Mouse (Mus musculus) embryonic facial prominence, embryonic 12.5 days (tissue): Measurements from ENCODE around the gene Sec14l2. TPM values are rescaled to one million over a fixed set of nuclear protein-coding genes. Genes with fewer than 3 reads are reported as not detected.
A peak's percentile ranks its signal among the peaks of the same experiment; 100 is the strongest.

Source experiments
- ATAC-seq: fragments of 200-750 bp; cut with Nextera tagmentation; 2 replicates; pipeline ENCODE4 v1.8.0; 2017; ENCODE audit not compliant: insufficient number of reproducible peaks, insufficient read depth, low FRiP score, low TSS enrichment
- H3K27ac ChIP-seq: fragments of 300-500 bp; sonication (generic); 2 replicates; pipeline ENCODE4 v1.5.1; 2016; ENCODE audit warnings: mild to moderate bottlenecking
- H3K27me3 ChIP-seq: fragments of 300-500 bp; sonication (generic); 2 replicates; pipeline ENCODE4 v1.6.1; 2016; ENCODE audit warnings: mild to moderate bottlenecking, moderate library complexity
- H3K36me3 ChIP-seq: fragments of 300-500 bp; sonication (generic); 2 replicates; pipeline ENCODE4 v1.6.1; 2016; ENCODE audit warnings: mild to moderate bottlenecking
- H3K4me1 ChIP-seq: fragments of 300-500 bp; sonication (generic); 2 replicates; pipeline ENCODE4 v1.6.1; 2016
- H3K4me2 ChIP-seq: fragments of 300-500 bp; sonication (generic); replicated peaks from 2 replicates; pipeline ENCODE4 v1.6.1; 2016; ENCODE audit warnings: mild to moderate bottlenecking, moderate library complexity
- H3K4me3 ChIP-seq: fragments of 300-500 bp; sonication (generic); 2 replicates; pipeline ENCODE4 v1.5.1; 2016; ENCODE audit warnings: mild to moderate bottlenecking
- H3K9ac ChIP-seq: fragments of 300-500 bp; sonication (generic); 2 replicates; pipeline ENCODE4 v1.6.1; 2016; ENCODE audit warnings: mild to moderate bottlenecking, moderate library complexity
- H3K9me3 ChIP-seq: fragments of 300-500 bp; sonication (generic); 2 replicates; pipeline ENCODE4 v1.6.1; 2016; ENCODE audit warnings: mild to moderate bottlenecking, moderate library complexity
- WGBS: fragments of 180-500 bp; shearing (Covaris S2); methylation state at CpG from one replicate; pipeline ENCODE4 v1.1.7; 2016; 5-methylcytosine and 5-hydroxymethylcytosine counted together
- polyA plus RNA-seq: library from polyadenylated mRNA; unstranded; fragments of >200 nt; fragmentation: Nextera tagmentation; extraction: Ambion mirVana; gene quantifications from 2 replicates; pipeline ENCODE4 v1.2.1, GENCODE M21; 2016

Sec14l2 gene
- polyA plus RNA-seq: 2.0 and 2.4 TPM in 2 replicates

DNA sequence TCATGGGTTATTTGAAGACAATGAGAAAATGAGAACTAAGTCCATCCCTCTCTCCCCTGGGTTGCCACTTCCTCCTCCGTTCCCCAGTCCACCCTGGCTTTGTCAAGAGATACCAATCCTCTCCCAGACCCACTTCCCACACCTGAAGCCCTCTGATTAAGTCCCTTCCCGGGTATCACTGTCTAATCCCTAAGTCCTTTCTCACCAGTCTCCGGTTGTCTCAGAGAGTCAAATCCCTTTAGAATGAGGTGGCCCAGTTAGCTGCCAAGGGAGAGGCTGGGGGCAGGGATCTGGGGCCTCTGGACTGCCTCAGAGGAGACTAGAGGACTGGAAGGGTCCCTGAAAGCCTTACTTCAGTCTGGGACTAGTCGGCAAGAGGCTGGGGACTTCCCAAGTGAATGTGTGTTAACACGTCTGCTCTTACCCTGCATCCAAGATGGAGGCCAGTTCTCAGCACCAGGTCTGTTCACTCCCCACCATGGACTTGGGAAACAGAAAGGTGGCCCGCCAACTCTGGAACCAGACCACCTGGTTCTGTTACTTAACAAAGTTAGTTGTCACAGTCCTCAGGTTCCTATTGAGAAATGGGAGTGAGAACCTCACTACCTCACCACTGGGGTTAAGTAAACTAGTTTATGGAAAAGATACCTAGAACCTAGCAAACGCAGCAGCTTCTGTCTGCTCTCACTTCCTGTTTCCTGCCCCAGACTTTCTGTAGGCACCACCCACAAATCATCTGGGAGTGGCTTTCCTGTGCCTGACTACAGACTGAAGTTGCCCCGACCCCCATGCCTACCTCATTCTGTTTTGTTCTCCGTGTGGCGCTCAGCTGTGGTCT, at the start of gene Sec14l2:
Gene Sec14l2 (minus strand): TSS at position 674 of the 838 bp plus-strand sequence.
- Histone ChIP-seq H3K9me3 (0 out of 2 replicates have a peak, but pooled peaks cover 6% of the 10 kb centered on the region), H3K27me3 (peaks cover 6% of the 10 kb centered on the region), H3K4me3 (no peak within 1 kb of the TSS), H3K36me3 (no peaks in the 10 kb centered on the region), H3K9ac (no peak within 1 kb of the TSS), H3K4me1 (0 out of 2 replicates have a peak, but pooled peaks cover 7% of the 10 kb centered on the region), H3K4me2 (no peak within 1 kb of the TSS), H3K27ac (no peak within 1 kb of the TSS)
- no peak for ATAC-seq
- WGBS: 74% methylated on average over 10 of the region's 10 CpGs

DNA sequence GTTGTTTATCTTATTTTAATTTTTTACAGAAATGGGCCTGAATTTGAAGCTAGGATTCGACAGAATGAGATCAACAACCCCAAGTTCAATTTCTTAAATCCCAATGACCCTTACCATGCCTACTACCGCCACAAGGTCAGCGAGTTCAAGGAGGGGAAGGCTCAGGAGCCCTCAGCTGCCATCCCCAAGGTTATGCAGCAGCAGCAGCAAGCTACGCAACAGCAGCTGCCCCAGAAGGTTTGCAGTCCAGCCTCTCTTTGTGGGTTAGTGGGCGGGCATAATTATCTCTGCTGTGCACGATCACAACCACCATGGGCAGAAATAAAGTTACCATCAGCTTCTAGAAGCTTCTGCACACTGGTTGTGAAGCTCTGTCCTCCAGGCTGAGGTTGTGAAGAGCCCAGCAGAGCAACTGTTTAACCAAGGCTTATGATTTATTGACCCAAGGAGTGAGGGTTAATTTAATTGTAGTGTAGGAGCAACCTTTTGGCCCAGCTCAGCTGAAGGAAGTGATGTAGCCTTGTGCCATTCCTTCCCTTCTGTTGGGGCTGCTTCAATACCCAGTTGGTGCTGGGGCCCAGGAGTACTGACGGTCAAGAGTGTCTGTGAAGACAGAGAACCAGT, 43.4 kb upstream of the Sec14l2 start:
- Histone ChIP-seq H3K27me3 (no peaks in the 10 kb centered on the region), H3K36me3 (peaks cover 96% of the 10 kb centered on the region), H3K9me3 (no peaks in the 10 kb centered on the region), H3K4me3 (no peak overlapping the region), H3K9ac (no peak overlapping the region), H3K4me2 (no peak overlapping the region), H3K27ac (no peak overlapping the region), H3K4me1 (peaks cover 32% of the 10 kb centered on the region)
- no peak for ATAC-seq
- 87% methylated on average over 7 of the region's 7 CpGs for WGBS

DNA sequence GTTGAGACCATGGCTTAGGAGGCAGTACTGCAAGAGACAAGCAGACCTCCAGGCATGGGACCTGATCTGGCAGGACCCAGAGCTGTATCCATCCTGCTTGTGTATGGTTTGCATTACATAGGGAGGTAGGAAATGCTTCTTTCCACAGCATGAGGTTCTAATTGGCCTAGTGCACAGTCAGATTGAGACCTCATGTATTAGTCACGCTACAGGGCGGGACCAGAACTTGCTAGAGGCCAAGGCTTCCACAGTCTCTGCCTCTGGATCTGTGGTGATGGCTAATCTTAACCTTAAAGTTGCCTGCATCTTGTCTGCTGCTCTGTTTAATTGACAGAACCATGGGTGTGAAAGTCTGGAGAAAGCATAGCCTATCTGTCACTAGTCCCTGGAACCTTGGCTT, 41.5 kb upstream of the Sec14l2 start:
- Histone ChIP-seq H3K4me3 (no peak overlapping the region), H3K9ac (no peak overlapping the region), H3K4me2 (no peak overlapping the region), H3K27me3 (no peaks in the 10 kb centered on the region), H3K27ac (peak overlapping the region; percentile 17; the same call in 1 of the 2 replicates), H3K9me3 (no peaks in the 10 kb centered on the region), H3K36me3 (peaks cover 80% of the 10 kb centered on the region), H3K4me1 (peaks cover 40% of the 10 kb centered on the region)
- 58% methylated on average over 2 of the region's 2 CpGs for WGBS
- no peak for ATAC-seq

DNA sequence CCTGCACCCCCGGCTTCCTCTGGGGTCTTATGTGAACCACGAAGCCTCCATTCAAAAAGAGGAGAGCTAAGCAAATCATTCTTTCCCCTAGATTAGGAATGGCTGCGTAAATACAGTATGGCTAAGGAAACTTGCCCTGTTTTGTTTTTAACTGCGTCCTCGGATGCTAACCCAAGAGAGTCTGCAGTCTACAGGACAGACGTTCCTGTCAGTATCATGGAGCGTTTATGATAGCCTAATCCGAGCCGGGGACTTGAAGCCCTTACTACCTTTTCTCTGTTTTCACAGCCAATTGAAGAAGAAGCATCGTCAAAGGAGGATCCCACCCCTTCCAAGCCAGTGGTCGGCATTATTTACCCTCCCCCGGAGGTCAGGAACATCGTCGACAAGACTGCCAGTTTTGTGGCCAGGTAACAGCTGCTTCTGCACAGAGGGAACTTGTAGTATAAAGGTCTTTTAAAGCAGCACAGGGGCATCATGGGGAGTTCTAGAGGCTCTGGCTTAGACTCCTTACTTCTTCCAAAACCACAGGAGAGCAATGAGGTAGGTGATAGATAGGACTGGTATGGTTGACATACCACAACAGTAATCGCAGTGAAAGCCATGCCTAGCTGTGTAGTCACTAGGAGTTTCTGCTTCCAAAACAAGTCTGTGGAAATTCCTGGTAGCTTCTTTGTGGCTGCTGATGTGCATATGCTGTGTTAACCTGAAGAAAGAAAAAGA, 37.7 kb upstream of the Sec14l2 start:
- Histone ChIP-seq H3K4me3 (peak overlapping the region; percentile 78), H3K27me3 (no peaks in the 10 kb centered on the region), H3K4me1 (peaks cover 44% of the 10 kb centered on the region), H3K36me3 (peaks cover 42% of the 10 kb centered on the region), H3K9me3 (no peaks in the 10 kb centered on the region), H3K27ac (peak overlapping the region; percentile 74), H3K9ac (peak overlapping the region; percentile 76), H3K4me2 (peak overlapping the region; percentile 96)
- WGBS: 8% methylated on average over 15 of the region's 15 CpGs
- no peak for ATAC-seq

DNA sequence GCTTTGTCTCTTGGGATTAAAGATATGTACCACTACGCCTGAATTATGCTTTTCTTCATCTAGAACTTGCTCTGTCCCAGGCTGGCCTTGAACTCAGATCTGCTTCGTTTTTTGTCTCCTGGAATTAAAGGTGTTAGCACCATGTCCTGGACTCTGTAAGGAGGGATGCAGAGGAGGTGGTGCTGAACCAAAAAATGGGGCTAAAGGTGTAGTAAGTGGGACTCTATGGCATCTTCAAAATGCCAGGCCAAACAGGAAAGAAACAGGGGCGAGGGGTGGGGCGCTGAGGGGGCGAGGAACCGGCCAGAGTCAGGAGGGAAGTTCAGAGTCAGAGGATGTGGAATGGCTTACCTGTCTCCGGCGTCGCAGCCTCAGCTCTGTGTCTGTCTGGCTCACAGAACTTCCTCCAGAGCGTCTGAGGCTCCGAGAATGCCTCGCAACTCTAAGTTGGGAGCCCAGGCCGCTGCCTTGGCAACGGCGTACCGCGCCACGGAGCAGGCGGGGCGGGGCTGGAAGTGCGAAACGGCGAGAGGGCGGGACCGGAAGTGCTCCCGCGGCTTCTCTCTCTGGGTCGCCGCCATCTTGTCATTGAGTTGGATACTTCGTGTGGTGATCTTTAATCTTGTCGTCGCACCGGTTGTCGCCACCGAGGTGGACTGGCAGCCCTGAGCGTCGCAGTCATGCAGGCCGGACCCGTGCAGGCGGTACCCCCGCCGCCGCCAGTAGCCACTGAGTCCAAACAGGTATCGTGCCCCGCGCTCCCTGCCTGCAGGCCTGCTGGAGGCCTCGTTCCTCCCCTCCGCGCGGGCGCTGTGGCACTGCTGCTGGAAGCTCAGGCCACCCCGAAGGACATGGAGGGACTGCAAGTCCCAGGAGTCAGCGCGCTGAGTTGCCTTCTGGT, 36.8 kb upstream of the Sec14l2 start, which contains the start of the genes Ccdc157 and Sf3a1:
Gene Ccdc157 (minus strand): TSS at position 486 of the 901 bp plus-strand sequence.
Gene Sf3a1 (plus strand): TSS at position 543 of the 901 bp plus-strand sequence.
- peak; percentile 95 for ATAC-seq
- Histone ChIP-seq H3K27me3 (no peaks in the 10 kb centered on the region), H3K4me3 (peak within 1 kb of the TSS; percentile 78), H3K9ac (peak within 1 kb of the TSS; percentile 76), H3K9me3 (no peaks in the 10 kb centered on the region), H3K36me3 (peaks cover 34% of the 10 kb centered on the region), H3K4me1 (peaks cover 39% of the 10 kb centered on the region), H3K4me2 (peak within 1 kb of the TSS; percentile 96), H3K27ac (peak within 1 kb of the TSS; percentile 74)
- WGBS: under 1% methylated on average over 54 of the region's 54 CpGs

DNA sequence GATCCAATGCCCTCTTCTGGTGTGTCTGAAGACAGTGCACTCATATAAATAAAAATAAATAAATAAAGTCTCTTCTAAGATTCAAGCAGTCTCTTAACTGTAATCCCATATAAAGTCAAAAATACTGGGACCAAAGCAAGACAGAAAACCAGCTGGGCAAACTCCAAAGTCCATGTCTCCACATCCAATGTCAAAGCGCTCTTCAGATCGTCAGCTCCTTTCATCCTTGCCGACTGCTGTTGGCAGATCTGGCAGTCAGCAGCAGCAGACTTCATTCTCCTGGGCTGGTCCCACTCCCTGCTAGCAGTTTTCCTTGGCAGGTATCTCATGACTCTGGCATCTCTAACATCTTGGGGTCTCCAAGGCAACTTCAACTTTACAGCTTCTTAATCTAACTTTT, 35.5 kb upstream of the Sec14l2 start:
- H3K9ac ChIP-seq: no peak overlapping the region
- no peak overlapping the region for H3K4me2 ChIP-seq
- peaks cover 21% of the 10 kb centered on the region for H3K36me3 ChIP-seq
- no peak for ATAC-seq
- WGBS: 89% methylated on average over 3 of the region's 3 CpGs
- no peaks in the 10 kb centered on the region for H3K9me3 ChIP-seq
- H3K4me1 ChIP-seq: peaks cover 27% of the 10 kb centered on the region
- H3K4me3 ChIP-seq: no peak overlapping the region
- no peak overlapping the region for H3K27ac ChIP-seq
- H3K27me3 ChIP-seq: no peaks in the 10 kb centered on the region

DNA sequence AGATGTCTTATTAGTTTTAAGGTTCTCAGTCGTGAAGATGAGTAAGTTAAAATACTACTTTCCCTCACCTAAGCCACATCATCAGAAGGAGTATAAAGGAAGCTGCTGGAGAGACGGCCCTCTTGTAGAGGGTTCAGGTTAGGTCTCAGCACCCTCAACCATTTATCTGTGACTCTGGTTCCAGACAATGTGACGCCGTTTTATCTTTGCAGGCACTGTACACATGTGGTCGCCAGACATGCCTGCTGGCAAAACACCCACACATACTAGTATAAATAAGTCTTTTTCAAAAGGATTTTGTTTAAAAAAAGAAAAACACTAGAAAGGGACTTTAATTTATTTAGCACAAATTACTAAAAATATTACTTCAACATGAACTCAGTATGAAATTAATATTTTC, 32.4 kb upstream of the Sec14l2 start:
- Histone ChIP-seq H3K27ac (no peak overlapping the region), H3K4me2 (no peak overlapping the region), H3K36me3 (0 out of 2 replicates have a peak, but pooled peaks cover 6% of the 10 kb centered on the region), H3K9ac (no peak overlapping the region), H3K27me3 (no peaks in the 10 kb centered on the region), H3K4me1 (peaks cover 5% of the 10 kb centered on the region), H3K4me3 (no peak overlapping the region), H3K9me3 (no peaks in the 10 kb centered on the region)
- ATAC-seq: no peak
- WGBS: 66% methylated on average over 5 of the region's 5 CpGs

DNA sequence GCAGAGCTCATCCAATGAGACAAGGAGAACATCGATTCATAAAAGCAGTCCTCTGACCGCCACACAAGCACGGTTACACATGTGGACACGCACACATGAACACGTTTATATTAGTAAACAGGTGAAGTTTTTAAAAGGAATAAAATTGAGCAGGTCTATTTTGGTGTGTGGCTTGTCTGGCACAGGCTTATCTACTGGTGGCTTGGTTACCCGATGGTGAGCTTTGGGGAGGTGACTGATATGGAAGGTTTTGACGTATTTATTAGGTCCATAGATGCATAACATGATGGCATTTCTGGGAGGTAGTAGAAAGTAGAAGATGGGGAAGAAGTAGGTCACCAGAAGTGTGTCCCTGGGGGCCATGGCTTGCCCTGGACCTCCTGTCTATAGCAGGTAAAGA, 30.5 kb upstream of the Sec14l2 start:
- H3K27ac ChIP-seq: no peak overlapping the region
- WGBS: 92% methylated on average over 7 of the region's 7 CpGs

DNA sequence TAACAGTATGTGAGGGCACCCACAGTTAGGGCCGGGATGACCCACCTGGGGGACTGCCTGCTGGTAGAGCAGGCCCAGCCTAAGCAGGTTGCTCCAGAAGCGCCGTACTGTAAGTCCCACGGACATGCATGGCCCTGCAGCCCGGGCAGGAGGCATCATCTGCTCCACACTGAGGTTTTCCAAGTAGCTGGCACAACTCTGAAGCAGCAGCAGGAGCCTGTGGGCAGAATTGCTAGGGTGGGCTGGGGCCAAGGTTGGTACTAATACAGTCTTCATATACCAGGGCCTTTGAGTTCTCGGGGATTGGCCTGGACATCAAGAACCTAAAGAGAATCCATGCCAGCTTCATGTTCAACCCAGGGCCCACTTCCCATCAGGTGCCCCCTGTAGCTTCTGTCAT, 26.7 kb upstream of the Sec14l2 start:
- Histone ChIP-seq H3K4me2 (no peak overlapping the region), H3K27ac (no peak overlapping the region), H3K9ac (no peak overlapping the region), H3K27me3 (no peaks in the 10 kb centered on the region), H3K9me3 (no peaks in the 10 kb centered on the region), H3K4me1 (no peaks in the 10 kb centered on the region), H3K4me3 (no peak overlapping the region), H3K36me3 (peaks cover 25% of the 10 kb centered on the region)
- 94% methylated on average over 6 of the region's 6 CpGs for WGBS
- ATAC-seq: no peak

More for the DNA sequence above, 30.5 kb upstream of the Sec14l2 start:
- Histone ChIP-seq H3K9ac (no peak overlapping the region), H3K4me3 (no peak overlapping the region), H3K27me3 (no peaks in the 10 kb centered on the region), H3K36me3 (0 out of 2 replicates have a peak, but pooled peaks cover 10% of the 10 kb centered on the region), H3K4me1 (no peaks in the 10 kb centered on the region), H3K4me2 (no peak overlapping the region), H3K9me3 (no peaks in the 10 kb centered on the region)
- no peak for ATAC-seq

DNA sequence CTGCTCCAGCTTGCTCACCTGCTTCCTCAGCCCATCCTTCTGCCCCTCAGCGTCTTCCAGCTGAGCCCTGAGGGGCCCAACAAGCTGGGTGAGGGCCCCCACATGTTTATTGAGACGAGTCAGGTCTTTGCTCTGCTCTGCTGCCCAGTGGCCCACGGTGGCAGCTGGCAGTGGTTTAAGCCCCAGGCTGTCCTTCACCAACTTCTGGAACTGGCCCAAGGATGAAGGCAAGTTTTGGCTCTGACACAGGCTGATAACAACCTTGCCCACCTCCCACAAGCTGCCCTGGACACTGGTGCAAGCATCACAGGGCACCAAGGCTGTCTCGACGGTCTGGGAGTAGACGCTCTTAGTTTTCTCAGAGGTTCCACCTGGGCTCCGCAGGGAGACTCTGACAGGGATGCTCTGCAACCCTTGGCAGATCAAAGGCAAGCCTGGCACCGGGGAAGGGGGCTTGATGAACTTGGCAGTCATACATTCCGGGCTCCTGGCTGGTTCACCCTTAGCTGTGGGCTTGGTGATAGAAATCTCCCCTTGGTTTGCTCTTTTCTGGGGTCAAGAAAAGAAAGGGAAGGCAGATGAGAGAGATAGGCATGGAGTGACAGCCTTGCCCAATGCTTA, 25.4 kb upstream of the Sec14l2 start:
- no peak overlapping the region for H3K4me2 ChIP-seq
- no peak overlapping the region for H3K4me3 ChIP-seq
- H3K27me3 ChIP-seq: no peaks in the 10 kb centered on the region
- ATAC-seq: no peak
- no peak overlapping the region for H3K9ac ChIP-seq
- no peak overlapping the region for H3K27ac ChIP-seq
- no peaks in the 10 kb centered on the region for H3K9me3 ChIP-seq
- no peaks in the 10 kb centered on the region for H3K4me1 ChIP-seq
- peaks cover 35% of the 10 kb centered on the region for H3K36me3 ChIP-seq
- WGBS: 84% methylated on average over 9 of the region's 9 CpGs
